Mouse (Mus musculus) ES-E14 (cell line): ENCODE data around the gene Exoc3l.

Source experiments
- CHD2 ChIP-seq: IDR thresholded peaks from 2 replicates; pipeline ENCODE4 v1.6.1; 2014; ENCODE audit warnings: mild to moderate bottlenecking, low read depth, low read length, inconsistent platforms
- HCFC1 ChIP-seq: IDR thresholded peaks from 2 replicates; pipeline ENCODE4 v1.6.1; 2012; ENCODE audit warnings: low read length, inconsistent platforms, borderline replicate concordance; ENCODE audit not compliant: insufficient read depth
- MAFK ChIP-seq: IDR thresholded peaks from 2 replicates; pipeline ENCODE4 v1.6.1; 2014; ENCODE audit warnings: mild to moderate bottlenecking, low read depth, low read length, inconsistent platforms; ENCODE audit not compliant: insufficient read depth
- ZC3H11A ChIP-seq: IDR thresholded peaks from 2 replicates; pipeline ENCODE4 v1.6.1; 2012; ENCODE audit warnings: low read depth, mild to moderate bottlenecking, inconsistent platforms, low read length, borderline replicate concordance
- ZNF384 ChIP-seq: IDR thresholded peaks from 2 replicates; pipeline ENCODE4 v1.6.1; 2012; ENCODE audit warnings: low read depth, low read length, inconsistent platforms

- TF ChIP-seq HCFC1 (no peak), ZC3H11A (no peak), MAFK (no peak), ZNF384 (no peak), CHD2 (no peak)
Observed at GRCm38 (mm10) chr8:105341399-105341798, 45.5 kb upstream of the Exoc3l start.
